Mouse (Mus musculus): ENCODE results near the gene Itsn1.

GRCm38 (mm10) chr16:91953967-91954366, 224.9 kb downstream of the Itsn1 start:
- TF ChIP-seq CTCF (IDR thresholded peaks at IDR 0.05; ENCODE audit: low read depth) (no peak), EP300 (IDR thresholded peaks at IDR 0.05; ENCODE audit: low read depth) (no peak)

Data from liver, embryonic 14.5 days (tissue).